8 mouse cellular contexts compared by ENCODE assay signal in genomic region chrX:13241426-13242319, GRCm38 (mm10). TPM values are rescaled to one million over a fixed set of nuclear protein-coding genes. Genes with fewer than 3 reads are reported as not detected.
DNase-seq lines count a peak whose midpoint lies in the region; ATAC-seq and TF ChIP-seq lines count a peak whose summit lies in the region.

No protein-coding gene starts in this region.

- H3K4me2 ChIP-seq in lung, embryonic 15.5 days: peak overlapping the region; percentile 58
- peak overlapping the region; percentile 63 for H3K4me2 ChIP-seq in forebrain, embryonic 13.5 days
- peak overlapping the region; percentile 56 for H3K4me2 ChIP-seq in intestine, embryonic 16.5 days (ENCODE audit: low read depth, low read length)
- H3K4me2 ChIP-seq in liver, embryonic 14.5 days (ENCODE audit: low read depth): peak overlapping the region; percentile 73

- H3K9me3 ChIP-seq in lung, embryonic 15.5 days: no peaks in the 10 kb centered on the region
- no peaks in the 10 kb centered on the region for H3K9me3 ChIP-seq in forebrain, embryonic 13.5 days (replicated peaks)
- no peaks in the 10 kb centered on the region for H3K9me3 ChIP-seq in intestine, embryonic 16.5 days (ENCODE audit: control insufficient read depth, low read length)
- H3K9me3 ChIP-seq in liver, embryonic 14.5 days (ENCODE audit: control insufficient read depth, low read length): no peaks in the 10 kb centered on the region

- no peak for ATAC-seq in lung, embryonic 15.5 days (ENCODE audit: borderline replicate concordance, extremely low read depth, low FRiP score, low TSS enrichment)
- ATAC-seq in forebrain, embryonic 13.5 days: peak; percentile 50
- no peak for ATAC-seq in intestine, embryonic 16.5 days
- no peak for ATAC-seq in liver, embryonic 14.5 days (ENCODE audit: insufficient read depth)

- TF ChIP-seq EP300 in liver, embryonic 14.5 days (IDR thresholded peaks at IDR 0.05; ENCODE audit: low read depth): no peak

- peak overlapping the region; percentile 36 for H3K4me3 ChIP-seq in lung, embryonic 15.5 days
- peak overlapping the region; percentile 37 for H3K4me3 ChIP-seq in forebrain, embryonic 13.5 days
- peak overlapping the region; percentile 46 for H3K4me3 ChIP-seq in intestine, embryonic 16.5 days (ENCODE audit: low read length)
- peak overlapping the region; percentile 61 to 72 for H3K4me3 ChIP-seq in liver, embryonic 14.5 days (ENCODE audit: insufficient read depth in 1 of 2, low read depth in 2 of 2, low read length in 2 of 2)
- peak overlapping the region; percentile 64 for H3K4me3 ChIP-seq in small intestine, adult 2 months (ENCODE audit: low read depth, low read length)

- no peak for TF ChIP-seq CTCF in liver, embryonic 14.5 days (IDR thresholded peaks at IDR 0.05; ENCODE audit: low read depth)
- no peak for TF ChIP-seq CTCF in small intestine, adult 2 months (IDR thresholded peaks at IDR 0.05; ENCODE audit: extremely low read depth, insufficient read length, insufficient replicate concordance, low read depth, low read length)

- H3K9ac ChIP-seq in lung, embryonic 15.5 days: peak overlapping the region; percentile 40
- peak overlapping the region; percentile 72 for H3K9ac ChIP-seq in forebrain, embryonic 13.5 days
- peak overlapping the region; percentile 74 for H3K9ac ChIP-seq in intestine, embryonic 16.5 days (ENCODE audit: low read depth, low read length)
- H3K9ac ChIP-seq in liver, embryonic 14.5 days (replicated peaks): peak overlapping the region; percentile 68

- 12% methylated on average over 21 of the region's 21 CpGs for WGBS in lung, embryonic 15.5 days
- 9% methylated on average over 21 of the region's 21 CpGs for WGBS in forebrain, embryonic 13.5 days
- WGBS in intestine, embryonic 16.5 days: 11% methylated on average over 21 of the region's 21 CpGs
- 9% methylated on average over 21 of the region's 21 CpGs for WGBS in liver, embryonic 14.5 days (ENCODE audit: insufficient replicate concordance)
- WGBS in small intestine, adult 2 months: 8% methylated on average over 21 of the region's 21 CpGs

- no peak for TF ChIP-seq POLR2A in small intestine, adult 2 months (IDR thresholded peaks at IDR 0.05; ENCODE audit: low read depth, low read length)

- peaks cover 30% of the 10 kb centered on the region; the same call in 1 of the 2 replicates for H3K27me3 ChIP-seq in lung, embryonic 15.5 days
- H3K27me3 ChIP-seq in forebrain, embryonic 13.5 days: peaks cover 20% of the 10 kb centered on the region; the same call in 1 of the 2 replicates
- H3K27me3 ChIP-seq in intestine, embryonic 16.5 days (replicated peaks; ENCODE audit: control insufficient read depth, insufficient read depth, low read length): no peaks in the 10 kb centered on the region; the same call in 1 of the 2 replicates
- no peaks in the 10 kb centered on the region for H3K27me3 ChIP-seq in liver, embryonic 14.5 days (ENCODE audit: control insufficient read depth, insufficient read depth, low read length)
- no peaks in the 10 kb centered on the region for H3K27me3 ChIP-seq in small intestine, adult 2 months (ENCODE audit: control insufficient read depth, insufficient read depth, low read length)

- H3K36me3 ChIP-seq in lung, embryonic 15.5 days: no peaks in the 10 kb centered on the region
- no peaks in the 10 kb centered on the region for H3K36me3 ChIP-seq in forebrain, embryonic 13.5 days (ENCODE audit: poor library complexity, severe bottlenecking)
- no peaks in the 10 kb centered on the region for H3K36me3 ChIP-seq in intestine, embryonic 16.5 days (ENCODE audit: control insufficient read depth, insufficient read depth, low read length)
- no peaks in the 10 kb centered on the region for H3K36me3 ChIP-seq in liver, embryonic 14.5 days (replicated peaks; ENCODE audit: control insufficient read depth, insufficient read depth, low read depth)
- no peaks in the 10 kb centered on the region for H3K36me3 ChIP-seq in small intestine, adult 2 months (ENCODE audit: control insufficient read depth, insufficient read depth, low read length)

- DNase-seq in lung, postnatal 14 days: no peak
- DNase-seq in brain, embryonic 18.5 days (ENCODE audit: low read depth, low spot score): peak; percentile 12
- no peak for DNase-seq in liver, embryonic 14.5 days (ENCODE audit: low read depth in 3 of 3, low spot score in 3 of 3)
- DNase-seq in ovary, postnatal 10 days (ENCODE audit: low spot score): no peak

- peaks cover 19% of the 10 kb centered on the region for H3K4me1 ChIP-seq in lung, embryonic 15.5 days
- peaks cover 13% of the 10 kb centered on the region for H3K4me1 ChIP-seq in forebrain, embryonic 13.5 days
- no peaks in the 10 kb centered on the region for H3K4me1 ChIP-seq in intestine, embryonic 16.5 days (ENCODE audit: control insufficient read depth, insufficient read depth, low read length)
- H3K4me1 ChIP-seq in liver, embryonic 14.5 days (replicated peaks; ENCODE audit: control insufficient read depth in 2 of 2, insufficient read depth in 2 of 2, low read length in 1 of 2): peaks cover 0 to 13% of the 10 kb centered on the region in 2 experiments; a peak in 2 of 4 replicates
- peaks cover 13% of the 10 kb centered on the region; the same call in 1 of the 2 replicates for H3K4me1 ChIP-seq in small intestine, adult 2 months (ENCODE audit: control insufficient read depth, insufficient read depth, insufficient read length, low read length)

- H3K27ac ChIP-seq in lung, embryonic 15.5 days: peak overlapping the region; percentile 97
- peak overlapping the region; percentile 97 for H3K27ac ChIP-seq in forebrain, embryonic 13.5 days
- peak overlapping the region; percentile 94 for H3K27ac ChIP-seq in intestine, embryonic 16.5 days (ENCODE audit: low read length)
- H3K27ac ChIP-seq in liver, embryonic 14.5 days: peak overlapping the region; percentile 69
- peak overlapping the region; percentile 95 for H3K27ac ChIP-seq in small intestine, adult 2 months (ENCODE audit: insufficient read depth, low read depth, low read length)

RNA-seq across cellular contexts. Expression of gene Ddx3x, which starts 39.1 kb away (rescaled TPM):
- 122 and 125 TPM in 2 replicates for polyA plus RNA-seq in lung, embryonic 15.5 days (2015; fragmentation: Nextera tagmentation; extraction: Ambion mirVana)
- polyA plus RNA-seq in forebrain, embryonic 13.5 days (2015; fragmentation: Nextera tagmentation; extraction: Ambion mirVana): 138 and 155 TPM in 2 replicates
- polyA plus RNA-seq in intestine, embryonic 16.5 days (2015; fragmentation: Nextera tagmentation; extraction: Ambion mirVana): 101 and 103 TPM in 2 replicates
- polyA plus RNA-seq in liver, embryonic 14.5 days (2012; rRNA removed): 24.3 and 34.5 TPM in 2 replicates
- polyA plus RNA-seq in liver, embryonic 14.5 days (2014; fragmentation: Nextera tagmentation; extraction: Ambion mirVana): 54.5 and 71.8 TPM in 2 replicates
- polyA plus RNA-seq in small intestine, adult 2 months (2012; rRNA removed): 3.1 and 6.8 TPM in 2 replicates
